Mouse (Mus musculus) mouse trophoblast stem cell (cell line): ENCODE measurements around the gene Prr15l.

ENCODE experiments used
- in situ Hi-C, 2 experiments: fragments of 300-500 bp; cut with MseI, MboI; formaldehyde crosslinking; loops; 2 replicates in 1 of 2; 3 replicates in 1 of 2; pipeline ENCODE4 v1.15.1; 2025

Gene Prr15l

DNA sequence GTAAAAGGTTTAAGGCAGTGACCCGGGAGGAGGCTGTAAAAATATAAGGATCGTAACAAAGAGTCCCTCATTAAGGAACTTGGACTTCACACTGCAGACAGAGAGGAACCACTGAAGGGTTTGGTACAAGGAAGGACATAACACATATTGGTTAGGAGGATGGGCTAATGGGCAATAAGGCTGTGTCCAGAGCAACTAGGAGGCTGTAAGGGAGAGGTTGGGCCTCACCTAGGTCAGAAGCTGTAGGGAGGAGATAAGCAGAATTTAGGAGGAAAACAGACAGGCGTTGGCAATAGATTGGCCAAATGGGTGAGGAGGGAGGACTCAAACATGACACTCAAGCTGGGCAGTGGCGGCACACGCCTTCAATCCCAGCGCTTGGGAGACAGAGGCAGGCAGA is 10.5 kb upstream of the Prr15l start:
- in situ Hi-C loops = loop anchor here in 1 of 2 experiments (5.0 kb wide), 1 partner anchor 40 kb away; no protein-coding TSS in a partner anchor

DNA sequence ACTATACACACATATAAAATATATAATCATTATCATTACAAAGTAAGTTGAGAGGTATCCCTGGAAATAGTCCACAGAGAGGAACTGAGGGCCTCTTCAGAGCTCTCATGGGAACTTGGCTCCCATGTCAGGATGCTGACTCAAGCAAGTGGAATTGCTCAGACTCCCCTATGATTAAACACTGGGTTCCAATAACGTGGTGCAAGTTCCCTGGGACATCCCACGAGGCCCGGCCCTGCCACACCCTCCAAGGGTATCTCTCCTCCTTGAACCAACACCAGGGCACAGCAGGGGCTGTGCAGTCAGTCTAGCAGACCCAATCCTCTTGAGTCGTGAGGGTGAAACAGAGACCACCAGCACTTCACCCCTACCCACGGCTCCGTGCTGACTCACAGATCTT is 8.9 kb upstream of the Prr15l start:
- in situ Hi-C loops = loop anchor here in 1 of 2 experiments (5.0 kb wide), 1 partner anchor 38 kb away; no protein-coding TSS in a partner anchor

DNA sequence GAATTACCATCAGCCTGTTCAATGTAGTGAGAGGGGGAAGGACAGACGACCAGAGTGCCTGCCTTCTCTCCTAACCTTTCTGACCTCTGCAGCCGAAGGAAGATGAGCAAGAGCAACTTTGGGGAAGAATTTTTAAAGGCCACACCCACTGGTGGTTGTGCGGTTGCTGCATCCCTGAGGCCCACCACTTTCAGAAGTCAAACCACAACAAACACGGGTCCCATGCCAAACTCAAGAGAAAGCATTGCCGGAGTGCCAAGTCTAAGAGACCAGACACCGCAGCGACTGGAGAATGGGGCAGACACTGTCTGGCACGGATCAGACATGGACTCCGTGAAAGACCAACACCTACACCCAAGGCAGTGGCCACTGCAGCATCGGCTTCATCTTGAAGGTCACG is 3.0 kb upstream of the Prr15l start:
- in situ Hi-C loops = no loop called here

DNA sequence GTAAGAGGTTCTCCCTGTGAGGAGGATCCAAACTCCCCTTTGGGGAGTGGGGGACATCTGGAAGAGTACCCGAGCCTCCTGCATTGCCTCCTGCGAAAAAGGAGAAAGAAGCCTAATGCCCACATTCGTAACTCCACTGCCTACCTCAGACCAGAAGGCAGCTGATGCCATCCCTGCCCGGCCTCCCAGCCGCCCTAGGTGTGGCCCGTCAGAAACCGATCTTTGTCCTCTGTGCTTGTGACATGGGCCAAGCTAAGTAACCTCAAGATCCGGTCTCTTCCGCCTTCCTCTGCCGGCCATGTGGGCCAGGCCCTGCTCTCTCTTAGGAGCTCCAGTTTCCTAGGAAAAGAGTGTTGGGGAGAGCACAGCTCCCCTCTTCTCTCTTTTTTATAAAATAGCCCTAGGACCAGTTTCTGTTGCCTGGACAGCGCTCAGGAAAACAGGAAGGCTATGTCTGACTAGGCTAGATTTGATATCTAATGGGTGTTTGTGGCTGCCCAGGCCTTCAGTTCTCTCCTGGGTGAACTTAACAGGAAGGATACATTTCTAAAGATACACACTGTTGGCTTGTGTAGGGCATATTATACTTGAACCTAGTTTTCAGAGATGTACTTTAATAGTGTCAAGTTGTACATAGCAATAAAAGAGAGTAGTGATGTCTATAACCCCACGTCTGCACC is 2.3 kb upstream of the Prr15l start:
- in situ Hi-C loops = no loop called here

DNA sequence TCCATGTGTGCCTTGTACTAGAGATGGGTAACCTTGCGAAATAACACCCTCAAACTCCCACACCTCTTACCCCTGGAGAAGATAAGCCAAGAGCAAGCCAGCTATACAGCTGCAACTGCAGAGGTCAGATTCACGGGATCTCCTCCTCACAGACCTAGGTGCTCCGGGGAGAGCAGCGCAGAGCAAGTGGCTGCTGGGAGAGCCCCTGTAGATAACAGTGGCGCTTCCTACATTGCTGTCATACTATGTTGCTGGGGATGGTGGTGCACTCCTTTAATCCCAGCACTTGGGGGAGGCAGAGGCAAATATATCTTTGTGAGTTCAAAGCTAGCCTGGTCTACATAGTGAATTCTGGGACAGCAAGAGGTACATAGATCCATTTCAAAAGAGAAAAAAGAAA is 1.3 kb upstream of the Prr15l start:
- in situ Hi-C loops = no loop called here

DNA sequence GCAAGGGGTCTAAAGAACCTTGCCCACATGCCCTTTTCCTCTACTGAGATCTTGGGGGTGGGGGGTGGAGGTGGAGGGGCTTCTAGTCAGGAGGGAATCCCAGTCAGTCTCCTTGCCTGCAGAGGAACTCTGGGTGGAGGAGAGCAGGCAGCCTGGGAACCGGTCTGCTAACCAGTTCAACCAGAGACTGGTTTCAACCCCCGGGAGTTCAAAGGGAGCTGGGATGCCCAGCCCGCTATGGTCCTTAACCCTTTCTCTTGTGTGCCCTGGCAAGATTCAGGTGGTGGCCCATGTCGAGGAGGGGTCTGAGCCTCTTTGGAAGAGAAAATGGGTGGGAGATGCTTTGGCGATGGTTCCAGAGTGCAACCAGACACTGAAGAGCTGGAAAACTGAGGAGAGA is 787 bp downstream of the Prr15l start:
- in situ Hi-C loops = no loop called here

DNA sequence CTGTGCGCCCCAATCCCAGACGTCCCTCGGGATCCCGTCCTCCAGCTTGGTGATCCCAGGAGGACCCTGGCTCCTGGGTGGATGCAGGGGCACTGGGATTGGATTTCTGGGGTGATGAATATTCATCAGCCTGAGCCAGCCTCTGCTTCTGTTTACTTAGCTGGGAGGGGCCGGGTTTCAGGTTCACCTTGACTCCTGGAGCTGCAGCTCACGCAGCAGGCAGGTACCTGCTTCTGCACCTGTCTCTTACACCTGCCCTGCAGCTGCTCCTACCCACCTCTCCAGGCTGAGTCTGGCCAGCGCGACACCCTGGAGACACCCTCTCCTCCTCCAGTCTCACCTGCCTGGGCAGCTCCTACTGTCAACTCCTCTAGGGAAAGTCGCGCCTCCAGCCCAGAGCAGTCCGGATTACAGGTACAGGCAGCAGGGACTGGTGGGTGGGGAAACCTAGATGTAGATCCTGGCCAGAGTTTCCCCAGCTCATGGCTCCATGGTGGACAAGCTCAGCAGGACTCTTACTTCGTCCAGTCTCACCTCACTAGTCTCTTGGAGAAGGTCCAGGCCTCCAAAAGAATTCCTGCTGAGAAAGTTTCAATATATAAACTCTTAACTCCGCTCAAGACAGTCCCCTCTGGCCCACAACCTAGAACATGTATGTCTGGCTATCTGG is 1.3 kb downstream of the Prr15l start:
- in situ Hi-C loops = no loop called here

DNA sequence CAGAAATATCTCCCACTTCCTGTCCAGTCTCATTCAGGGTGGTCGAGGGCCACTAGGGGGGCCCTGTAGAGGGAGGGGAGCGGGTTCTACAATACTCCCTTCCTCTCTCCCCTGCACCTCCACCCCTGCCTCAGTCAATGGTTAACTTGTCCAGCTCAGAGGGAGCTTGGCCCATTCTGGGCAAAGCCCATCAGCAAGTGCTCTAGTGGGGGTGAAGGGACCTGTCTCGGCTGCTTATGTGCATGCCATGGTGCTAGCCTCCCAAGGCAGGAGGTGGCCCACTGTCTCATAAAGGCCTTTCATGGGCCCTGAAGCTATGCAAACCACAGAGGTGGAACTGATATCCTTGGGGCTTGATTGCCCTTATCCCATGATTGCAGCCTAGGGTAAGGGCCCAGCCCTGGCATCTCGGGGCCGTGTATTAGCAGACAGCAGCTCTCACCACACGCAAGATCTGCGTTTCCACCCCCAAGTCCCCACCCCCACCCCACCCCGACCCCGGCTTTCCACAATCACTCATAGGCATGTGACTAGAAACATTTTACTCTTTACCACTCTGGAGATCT is 1.9 kb downstream of the Prr15l start:
- in situ Hi-C loops = no loop called here

DNA sequence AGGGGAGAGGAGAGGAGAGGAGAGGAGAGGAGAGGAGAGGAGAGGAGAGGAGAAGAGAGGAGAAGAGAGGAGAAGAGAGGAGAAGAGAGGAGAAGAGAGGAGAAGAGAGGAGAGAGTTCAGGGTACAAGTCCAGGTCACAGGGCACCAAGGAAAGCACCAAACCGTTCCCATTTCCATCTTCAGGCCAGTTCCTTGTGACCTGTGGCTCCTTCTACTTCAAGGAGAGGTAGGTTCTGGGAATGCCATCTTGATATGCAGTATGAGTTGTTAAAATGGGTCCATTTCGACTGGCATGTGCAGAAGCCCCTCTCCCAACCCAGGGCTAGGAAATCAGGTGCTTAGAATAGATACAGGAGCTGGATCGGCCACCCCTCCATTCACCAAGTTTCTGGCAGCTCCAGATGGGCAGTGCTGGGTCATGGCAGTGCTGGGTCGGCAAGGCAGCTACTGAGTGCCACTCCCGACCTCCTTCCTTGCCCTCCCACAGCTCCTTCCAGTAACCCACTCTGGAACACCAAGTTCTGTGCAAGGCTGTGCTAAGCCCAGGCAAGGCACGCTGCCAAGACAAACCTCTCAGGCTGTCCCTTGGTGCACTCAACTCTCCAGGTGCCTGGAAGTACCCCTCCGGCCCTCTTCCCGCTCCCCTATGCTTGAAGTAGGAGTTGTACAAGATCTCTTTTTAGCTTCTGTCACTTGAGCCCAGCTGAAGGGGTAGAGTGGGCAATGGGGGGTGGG is 3.6 kb downstream of the Prr15l start:
- in situ Hi-C loops = no loop called here

DNA sequence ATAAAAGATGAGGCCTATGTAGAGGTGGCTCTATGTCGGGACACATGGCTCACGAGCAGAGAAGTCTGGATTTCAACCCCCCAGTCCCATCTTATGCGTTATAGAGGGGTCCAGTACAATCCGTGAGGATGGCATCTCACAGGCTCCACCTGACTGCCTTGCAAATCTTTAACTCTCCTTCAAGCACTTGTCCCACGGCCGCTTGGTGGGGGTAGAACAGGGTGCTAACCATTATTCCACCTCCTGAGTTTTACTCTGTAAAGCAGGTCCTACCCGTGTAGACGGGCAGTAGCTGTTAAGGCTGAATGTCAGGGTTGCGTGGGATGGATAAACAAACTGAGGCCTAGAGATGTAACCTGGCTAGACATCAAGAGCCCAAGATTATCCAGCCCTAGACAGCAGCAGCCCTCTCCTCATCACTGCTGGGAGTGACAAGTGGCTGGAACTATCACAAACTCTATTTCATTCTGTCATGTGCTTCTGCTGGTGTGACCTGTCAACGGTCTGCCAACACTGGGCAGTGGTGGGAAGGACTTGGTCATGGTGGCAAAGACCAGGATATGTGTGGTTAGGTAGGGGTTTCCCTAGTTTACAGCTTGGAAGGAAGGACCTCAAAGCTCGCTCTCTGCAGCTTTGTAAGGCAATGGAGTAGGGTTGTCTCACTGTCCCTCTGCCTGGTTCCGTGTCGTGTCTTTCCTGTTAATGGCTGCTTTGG is 5.8 kb downstream of the Prr15l start:
- in situ Hi-C loops = no loop called here

DNA sequence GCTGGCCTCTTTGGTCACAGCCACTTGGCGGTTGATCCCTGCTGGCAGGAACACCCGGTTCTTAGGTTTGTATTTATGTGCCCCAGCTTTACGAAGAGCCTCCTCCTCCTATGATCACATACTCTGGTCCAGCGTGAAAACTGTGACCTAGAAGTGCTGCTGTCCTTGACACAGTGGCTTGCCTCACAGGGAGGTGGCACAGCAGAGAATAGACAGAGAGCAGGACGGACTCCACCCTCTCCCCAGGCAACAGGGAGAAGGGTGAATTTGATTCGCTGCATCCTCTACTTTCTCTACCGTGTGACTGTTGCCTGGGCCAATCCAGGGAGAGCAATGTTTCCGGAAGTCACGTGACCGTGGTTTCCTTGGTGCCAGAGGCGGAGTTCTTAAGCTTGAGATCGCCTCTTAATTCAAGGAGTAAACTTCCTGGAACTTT is 7.0 kb downstream of the Prr15l start:
- in situ Hi-C loops = no loop called here

DNA sequence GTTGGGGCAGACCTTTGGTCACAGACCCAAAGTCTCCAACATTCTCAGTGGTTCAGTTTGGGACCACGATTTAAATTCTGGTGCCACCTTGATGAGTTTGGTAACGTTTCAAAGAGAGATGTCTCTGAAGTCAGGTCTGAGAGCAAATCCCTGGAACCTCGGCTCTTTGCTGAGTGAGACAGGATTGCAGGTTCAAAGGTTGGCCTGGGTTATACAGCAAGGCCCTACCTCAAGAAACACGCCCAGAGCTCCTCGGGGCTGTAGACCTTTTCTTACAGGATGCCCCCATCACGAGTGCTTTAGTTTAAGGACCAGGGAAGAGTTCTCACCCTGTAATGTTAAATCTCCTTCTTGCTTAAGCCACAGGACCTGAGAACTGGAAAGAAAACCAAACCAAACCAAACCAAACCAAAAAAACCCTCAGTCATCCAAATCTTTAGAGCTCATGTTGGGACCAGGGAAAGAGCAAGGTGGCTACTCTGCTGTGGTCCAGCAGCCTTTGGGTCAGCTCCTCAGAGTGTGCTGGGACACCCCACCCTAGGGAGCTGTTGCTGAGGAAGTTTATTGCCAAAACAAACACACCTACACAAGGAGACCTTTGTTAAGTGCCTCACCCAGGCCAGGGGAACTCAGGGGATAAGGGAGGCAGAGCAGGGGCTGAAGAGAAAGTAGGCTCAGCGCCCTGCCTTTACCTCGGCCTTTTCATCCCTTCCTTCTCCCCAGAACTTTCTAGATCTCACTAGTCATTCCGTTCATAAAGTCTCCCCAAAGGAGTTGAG is 8.2 kb downstream of the Prr15l start:
- in situ Hi-C loops = no loop called here

DNA sequence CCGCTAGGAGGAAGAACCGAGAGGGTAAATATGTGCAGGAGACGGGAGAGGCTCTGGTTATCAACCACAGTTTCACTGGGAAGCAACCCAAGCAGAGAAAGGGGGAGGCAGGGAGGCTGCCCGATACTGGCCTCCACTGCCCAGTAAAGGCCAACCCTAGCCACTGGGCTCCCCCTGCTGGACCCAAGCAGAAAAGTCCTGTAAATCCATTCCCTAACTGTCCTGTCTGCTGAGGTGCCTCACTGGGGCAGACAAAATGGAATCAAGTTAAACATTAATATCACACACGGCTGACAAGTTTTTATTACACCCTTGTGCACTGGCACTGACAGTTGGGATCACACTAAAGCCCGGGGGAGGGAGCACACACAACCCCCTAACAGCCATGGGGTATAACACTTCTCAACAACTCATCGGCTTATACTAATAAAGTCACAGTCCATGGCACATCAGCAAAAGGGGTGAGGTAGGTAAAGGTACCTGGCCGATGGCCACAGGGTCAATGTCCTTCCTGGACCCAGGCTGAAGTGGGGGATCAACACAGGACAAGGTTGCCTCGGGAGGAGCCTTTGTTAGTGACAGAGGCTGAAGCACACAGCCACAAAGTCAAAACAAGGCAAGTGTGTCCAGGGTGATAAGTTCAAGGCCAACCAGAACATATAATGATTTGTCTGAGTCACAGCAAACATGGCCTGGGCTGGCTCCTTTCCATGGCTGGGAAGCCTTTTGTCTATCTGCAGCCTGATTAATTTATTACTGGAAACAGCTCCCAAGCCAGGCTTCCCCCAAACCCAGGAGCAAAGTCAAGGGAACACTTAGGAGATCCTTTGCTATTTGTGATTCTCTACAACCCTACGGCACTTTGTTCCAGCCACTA is 9.9 kb downstream of the Prr15l start:
- in situ Hi-C loops = no loop called here

DNA sequence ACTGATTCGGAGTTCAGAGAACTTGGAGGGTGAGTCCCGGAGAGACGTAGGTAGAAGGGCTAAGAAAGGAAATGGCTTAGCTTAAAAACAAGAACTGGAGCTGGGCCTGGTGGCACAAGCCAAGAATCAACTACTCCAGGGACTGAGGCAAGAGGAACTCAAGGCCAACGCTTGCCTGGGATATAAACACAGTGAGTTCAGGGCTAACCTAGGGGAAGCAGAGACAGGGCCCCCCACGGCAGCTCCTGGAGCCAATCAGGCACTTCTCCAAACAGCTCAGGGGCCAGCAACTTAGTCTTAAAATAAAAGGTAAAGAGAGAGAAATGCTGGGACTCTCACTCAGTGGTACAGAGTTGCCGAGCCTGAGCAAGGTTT is 10.5 kb downstream of the Prr15l start:
- in situ Hi-C loops = no loop called here

DNA sequence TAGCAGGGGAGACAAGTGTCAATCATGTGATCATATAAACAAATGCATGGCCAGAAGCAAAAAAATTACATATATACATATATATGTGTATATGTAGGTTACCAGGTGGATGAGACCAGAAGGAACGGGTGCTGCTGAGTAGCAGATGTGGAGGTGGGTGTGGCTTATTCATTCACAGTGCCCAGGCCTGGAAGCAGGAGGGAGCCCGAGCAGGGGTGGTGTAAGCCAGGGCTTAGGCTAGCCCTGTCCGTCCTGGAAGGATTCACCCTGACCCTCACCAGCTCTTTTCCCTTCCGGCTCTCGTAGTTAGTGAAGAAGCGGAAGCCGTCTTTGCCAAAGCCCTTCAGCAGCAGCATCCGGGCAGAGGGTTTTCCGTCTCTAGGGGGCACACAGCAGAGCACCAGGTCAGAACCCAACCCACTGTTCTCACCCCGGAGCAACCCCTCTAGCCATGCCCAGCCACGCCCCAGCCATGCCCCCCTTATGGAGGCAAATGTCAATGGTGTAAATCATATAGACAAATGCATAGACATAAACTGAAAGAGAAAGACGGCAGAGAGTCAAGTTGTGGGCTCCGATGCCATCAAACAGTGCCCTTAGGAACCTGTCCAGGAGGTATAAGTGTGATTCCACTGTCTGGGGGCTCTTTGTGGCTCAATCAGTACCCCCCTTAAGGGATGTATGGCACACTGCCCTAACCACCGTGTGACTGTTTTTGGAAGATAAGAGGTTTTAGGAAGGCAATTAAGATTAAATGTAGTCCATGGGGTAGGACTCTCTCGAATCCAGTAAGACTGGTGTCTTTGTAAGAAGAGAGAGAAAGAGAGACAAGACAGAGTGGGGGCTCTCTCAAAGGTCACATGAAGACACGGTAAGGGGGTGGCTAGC is 12.9 kb downstream of the Prr15l start:
- in situ Hi-C loops = no loop called here

DNA sequence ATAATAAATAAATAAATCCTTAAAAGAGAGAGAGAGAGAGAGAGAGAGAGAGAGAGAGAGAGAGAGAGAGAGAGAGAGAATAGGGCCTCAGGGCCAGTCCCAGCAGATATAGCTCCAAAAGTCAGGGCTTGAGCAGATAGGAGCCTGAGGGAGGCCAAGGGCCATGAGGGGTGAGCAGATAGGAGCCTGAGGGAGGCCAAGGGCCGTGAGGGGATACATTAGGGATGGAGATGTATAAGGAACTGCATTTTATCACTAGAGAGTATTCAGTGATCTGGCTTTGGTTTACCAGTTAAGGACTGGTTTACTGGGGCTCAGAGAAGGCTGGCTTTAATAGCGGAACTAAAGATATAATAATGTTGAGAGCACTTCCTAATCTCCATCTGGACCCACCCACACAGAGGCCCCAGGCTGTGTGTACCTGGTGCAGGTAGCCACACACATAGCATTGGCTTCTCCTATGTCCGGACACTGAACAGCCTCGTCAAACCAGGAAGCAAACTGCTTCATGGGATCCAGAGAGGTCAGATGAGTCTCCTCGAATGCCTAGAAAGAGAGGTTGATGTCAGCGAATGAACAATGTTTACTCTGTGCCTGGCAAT is 14.2 kb downstream of the Prr15l start:
- in situ Hi-C loops = no loop called here

DNA sequence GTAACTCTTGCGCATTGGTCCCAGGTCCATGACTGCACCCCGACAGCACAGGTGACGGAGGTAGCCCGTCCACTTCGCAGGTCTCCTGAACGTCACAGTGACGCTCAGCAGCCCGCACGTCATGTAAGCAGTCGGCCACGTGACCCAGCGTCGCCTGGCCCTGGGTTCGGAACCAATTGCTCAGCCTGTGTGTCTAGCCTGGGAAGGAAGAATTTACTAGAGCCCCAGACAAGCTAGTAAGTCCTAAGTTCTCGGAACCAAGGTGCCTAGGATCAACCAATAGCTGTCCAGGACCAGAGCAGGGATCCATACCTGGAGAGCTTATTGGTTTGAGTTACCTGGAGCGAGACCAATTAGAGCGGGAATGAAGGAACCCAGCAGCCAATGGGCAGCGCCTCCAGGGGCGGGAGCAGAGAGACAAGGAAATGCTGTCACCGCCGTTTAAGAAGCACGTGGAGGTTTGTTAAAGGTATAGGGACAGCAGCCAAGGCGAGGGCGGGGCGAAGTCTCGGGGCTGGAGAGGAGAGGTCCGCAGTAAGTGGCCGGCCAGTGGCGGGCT is 15.9 kb downstream of the Prr15l start, which contains the start of gene Pnpo:
Pnpo (minus strand) TSS at position 241 of the 559 bp plus-strand sequence.
- in situ Hi-C loops = no loop called here
